Mouse (Mus musculus) forebrain, embryonic 14.5 days (tissue): ENCODE results near the gene Pou4f1. TPM values are rescaled to one million over a fixed set of nuclear protein-coding genes. Genes with fewer than 3 reads are reported as not detected.

Experiments used
- polyA plus RNA-seq: library from polyadenylated mRNA; unstranded; fragments of >200 nt; fragmentation: Nextera tagmentation; extraction: Ambion mirVana; gene quantifications from 2 replicates; pipeline ENCODE4 v1.2.1, GENCODE M21; 2014

Pou4f1 gene
- polyA plus RNA-seq, 1 experiment from 2014 or later: 1.4 TPM

Other genes with a start within 250 kb of the Pou4f1 start
- gene Rnf219, start 54.6 kb upstream of the Pou4f1 start, polyA plus RNA-seq: 26.6 and 30.8 TPM in 2 replicates